Mouse (Mus musculus): ENCODE data around the gene Tmem219.

GRCm38 (mm10) chr7:126856741-126857420 lies 65.8 kb downstream of the Tmem219 start:
- no peak for TF ChIP-seq POLR2A (IDR thresholded peaks at IDR 0.05; ENCODE audit: insufficient read depth, low read depth, low read length)
- no peak for TF ChIP-seq CTCF (IDR thresholded peaks at IDR 0.05)
- no peak for TF ChIP-seq EP300 (IDR thresholded peaks at IDR 0.05; ENCODE audit: insufficient read depth, low read depth, low read length)

Data from heart, adult 2 months (tissue).